Mouse (Mus musculus) ovary, postnatal 14 days (tissue): ENCODE results near the gene Fam161b.

Experiments
- DNase-seq: peaks from one replicate; pipeline ENCODE4 v3.0.0; 2022; ENCODE audit warnings: low spot score

Gene Fam161b

GRCm38 (mm10) chr12:84361555-84362489, at the start of gene Fam161b, which contains the start of gene Coq6:
Fam161b (minus strand) TSS chr12:84361833.
Coq6 (plus strand) TSS chr12:84361657.
- peak; percentile 82 for DNase-seq

- peak; percentile 86 for DNase-seq
These were observed 47.3 kb upstream of the Fam161b start, which contains the start of the genes Entpd5 and Bbof1 for GRCm38 (mm10) chr12:84408819-84409507. Entpd5 (minus strand) TSS chr12:84409029. Bbof1 (plus strand) TSS chr12:84409071.

GRCm38 (mm10) chr12:84407874-84408818, 46.5 kb upstream of the Fam161b start:
- DNase-seq = no peak

- DNase-seq = no peak
These were observed 45.6 kb upstream of the Fam161b start for GRCm38 (mm10) chr12:84407259-84407658.

- no peak for DNase-seq
These were observed 42.9 kb upstream of the Fam161b start for GRCm38 (mm10) chr12:84404541-84404940.

GRCm38 (mm10) chr12:84402923-84403322, 41.3 kb upstream of the Fam161b start:
- no peak for DNase-seq

- DNase-seq = no peak
These were observed 39.0 kb upstream of the Fam161b start for GRCm38 (mm10) chr12:84400653-84401052.

GRCm38 (mm10) chr12:84400068-84400467, 38.4 kb upstream of the Fam161b start:
- DNase-seq = no peak

GRCm38 (mm10) chr12:84399663-84400062, 38.0 kb upstream of the Fam161b start:
- DNase-seq = no peak

GRCm38 (mm10) chr12:84399135-84399534, 37.5 kb upstream of the Fam161b start:
- no peak for DNase-seq

- DNase-seq = no peak
These were observed 37.0 kb upstream of the Fam161b start for GRCm38 (mm10) chr12:84398629-84399028.

- DNase-seq = no peak
These were observed 36.1 kb upstream of the Fam161b start for GRCm38 (mm10) chr12:84397685-84398084.

- no peak for DNase-seq
These were observed 35.5 kb upstream of the Fam161b start for GRCm38 (mm10) chr12:84396947-84397679.

GRCm38 (mm10) chr12:84393847-84394246, 32.2 kb upstream of the Fam161b start:
- DNase-seq = no peak

- DNase-seq = no peak
These were observed 31.0 kb upstream of the Fam161b start for GRCm38 (mm10) chr12:84392681-84393080.

GRCm38 (mm10) chr12:84390336-84390735, 28.7 kb upstream of the Fam161b start:
- DNase-seq = no peak

GRCm38 (mm10) chr12:84388774-84389400, 27.3 kb upstream of the Fam161b start:
- no peak for DNase-seq

- DNase-seq = no peak
These were observed 26.5 kb upstream of the Fam161b start for GRCm38 (mm10) chr12:84388097-84388496.

GRCm38 (mm10) chr12:84385408-84385807, 23.8 kb upstream of the Fam161b start:
- DNase-seq = no peak

GRCm38 (mm10) chr12:84384644-84385081, 23.0 kb upstream of the Fam161b start:
- DNase-seq = no peak
